Mouse (Mus musculus) liver, postnatal 0 days (tissue): ENCODE measurements at regions not wholly inside any gene's neighbourhood (a gene's known extent, or its start where the extent isn't known, plus 50 kb on each side); places are given as distances from the start of the nearest gene placed in this dataset.

ENCODE experiments used
- ATAC-seq: fragments of 200-750 bp; cut with Nextera tagmentation; 2 replicates; pipeline ENCODE4 v1.8.0; 2017; ENCODE audit warnings: mild to moderate bottlenecking, moderate library complexity
- DNase-seq: peaks from one replicate; pipeline ENCODE4 v3.0.0-alpha.2; 2016
- H3K27ac ChIP-seq: fragments of 300-500 bp; sonication (generic); 2 replicates; pipeline ENCODE4 v1.5.1; 2014; ENCODE audit warnings: antibody characterized with exemption, moderate library complexity, mild to moderate bottlenecking, low read depth
- H3K27me3 ChIP-seq: fragments of 300-500 bp; sonication (generic); 2 replicates; pipeline ENCODE4 v1.6.1; 2014; ENCODE audit warnings: low read length, control low read depth, mixed read lengths; ENCODE audit not compliant: insufficient read depth
- H3K36me3 ChIP-seq: fragments of 300-500 bp; sonication (generic); replicated peaks from 2 replicates; pipeline ENCODE4 v1.6.1; 2014; ENCODE audit warnings: mild to moderate bottlenecking, control low read depth, low read length, moderate library complexity, mixed read lengths; ENCODE audit not compliant: insufficient read depth
- H3K4me1 ChIP-seq: fragments of 300-500 bp; sonication (generic); 2 replicates; pipeline ENCODE4 v1.6.1; 2014; ENCODE audit warnings: antibody characterized with exemption, mild to moderate bottlenecking, control low read depth; ENCODE audit not compliant: insufficient read depth
- H3K4me2 ChIP-seq: fragments of 300-500 bp; sonication (generic); 2 replicates; pipeline ENCODE4 v1.6.1; 2014; ENCODE audit warnings: low read depth, mild to moderate bottlenecking, low read length, moderate library complexity, mixed read lengths
- H3K4me3 ChIP-seq: fragments of 300-500 bp; sonication (generic); 2 replicates; pipeline ENCODE4 v1.5.1; 2014; ENCODE audit warnings: low read depth, low read length
- H3K9ac ChIP-seq: fragments of 300-500 bp; sonication (generic); replicated peaks from 2 replicates; pipeline ENCODE4 v1.6.1; 2014; ENCODE audit warnings: mild to moderate bottlenecking, moderate library complexity
- H3K9me3 ChIP-seq: fragments of 300-500 bp; sonication (generic); 2 replicates; pipeline ENCODE4 v1.6.1; 2016; ENCODE audit warnings: mild to moderate bottlenecking, control low read depth, low read length, mixed read lengths
- CTCF ChIP-seq: sonication (generic); IDR thresholded peaks from 2 replicates; pipeline ENCODE4 v1.5.1; 2016; ENCODE audit warnings: antibody characterized with exemption, low read depth
- EP300 ChIP-seq: IDR thresholded peaks from 2 replicates; pipeline ENCODE4 v1.6.1; 2016; ENCODE audit warnings: antibody characterized with exemption, low read depth, mild to moderate bottlenecking
- WGBS: fragments of 180-500 bp; shearing (Covaris S2); extraction: QIAGEN DNeasy Blood & Tissue Kit; methylation state at CpG from one replicate; pipeline ENCODE4 v1.1.7; 2014; ENCODE audit not compliant: insufficient replicate concordance; 5-methylcytosine and 5-hydroxymethylcytosine counted together

DNA sequence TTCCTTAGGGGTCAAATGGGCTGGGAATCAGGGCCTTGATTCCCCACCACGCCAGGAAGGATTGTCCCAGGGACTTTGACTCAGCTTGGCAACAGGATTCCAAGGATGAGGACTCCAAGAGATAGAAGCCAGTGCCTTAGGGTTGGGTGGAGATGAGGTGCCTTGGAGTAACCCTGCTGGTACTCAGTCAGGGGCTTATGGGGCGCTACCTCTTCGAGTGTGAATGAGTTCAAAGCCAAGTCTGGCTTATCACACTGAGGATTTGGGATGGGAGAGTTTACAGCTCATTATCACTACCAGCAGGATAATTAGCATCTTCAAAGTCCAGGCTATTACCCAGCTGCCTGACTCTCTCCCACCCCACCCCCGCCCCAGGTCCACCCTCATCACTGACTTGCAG is 213.5 kb downstream of the Cdh26 start:
- DNase-seq (no peak), ATAC-seq (no peak)
- no peak overlapping the region for H3K4me3 ChIP-seq
- no peaks in the 10 kb centered on the region for H3K27me3 ChIP-seq
- H3K9me3 ChIP-seq: no peaks in the 10 kb centered on the region
- no peak overlapping the region for H3K4me2 ChIP-seq
- no peak overlapping the region for H3K9ac ChIP-seq
- H3K4me1 ChIP-seq: no peaks in the 10 kb centered on the region
- 41% methylated on average over 4 of the region's 4 CpGs for WGBS
- H3K27ac ChIP-seq: no peak overlapping the region
- H3K36me3 ChIP-seq: no peaks in the 10 kb centered on the region
- TF ChIP-seq EP300 (no peak), CTCF (no peak)

DNA sequence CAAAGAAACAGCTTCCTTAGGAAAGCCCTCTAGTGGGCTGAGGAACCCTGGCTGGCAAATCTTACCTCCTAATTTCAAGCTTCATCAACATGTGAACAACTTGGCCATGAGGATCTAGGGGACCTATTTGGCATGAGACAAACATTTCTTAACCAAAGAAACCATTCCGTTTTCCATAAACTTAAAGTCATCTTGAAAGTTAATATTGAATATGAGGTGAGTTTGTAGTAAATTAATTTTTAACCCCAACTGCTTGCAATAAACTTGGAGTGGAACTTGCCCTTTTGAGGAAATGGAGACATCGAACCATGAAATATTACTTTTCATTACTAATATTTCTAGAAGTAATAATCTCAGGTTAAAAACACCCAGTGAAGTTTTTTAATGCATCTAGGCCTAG is 229.7 kb downstream of the Cdh26 start:
- no peak for DNase-seq
- TF ChIP-seq EP300 (no peak), CTCF (no peak)
- Histone ChIP-seq H3K4me3 (no peak overlapping the region), H3K4me1 (no peaks in the 10 kb centered on the region), H3K9ac (no peak overlapping the region), H3K4me2 (no peak overlapping the region), H3K27ac (no peak overlapping the region), H3K9me3 (no peaks in the 10 kb centered on the region), H3K36me3 (no peaks in the 10 kb centered on the region), H3K27me3 (no peaks in the 10 kb centered on the region)
- no peak for ATAC-seq
- WGBS: 79% methylated on average over 2 of the region's 2 CpGs

DNA sequence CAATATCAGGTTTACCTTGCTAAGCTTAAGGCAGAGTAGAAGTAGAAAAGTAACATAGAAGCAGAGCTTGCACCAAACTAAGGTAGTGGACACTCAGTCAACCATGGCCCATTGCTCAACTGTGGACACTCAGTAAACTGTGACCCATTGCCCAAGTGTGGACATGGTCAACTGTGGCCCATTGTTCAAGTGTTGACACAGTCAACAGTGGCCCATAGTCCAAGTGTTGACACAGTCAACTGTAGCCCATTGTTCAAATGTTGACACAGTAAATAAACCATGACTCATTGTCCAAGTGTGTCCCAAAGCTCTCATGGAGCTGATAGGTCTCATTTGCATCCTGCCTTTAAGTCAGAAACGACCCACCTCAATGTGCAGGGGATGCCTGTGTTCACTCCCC is 232.1 kb downstream of the Cdh26 start:
- no peak overlapping the region for H3K27ac ChIP-seq
- H3K4me2 ChIP-seq: no peak overlapping the region
- no peak overlapping the region for H3K9ac ChIP-seq
- H3K36me3 ChIP-seq: no peaks in the 10 kb centered on the region
- TF ChIP-seq EP300: no peak
- no peak for TF ChIP-seq CTCF
- H3K9me3 ChIP-seq: no peaks in the 10 kb centered on the region
- H3K4me3 ChIP-seq: no peak overlapping the region
- WGBS: 44% methylated on average over 1 of the region's 1 CpGs
- ATAC-seq: peak; percentile 84
- DNase-seq: no peak
- H3K27me3 ChIP-seq: no peaks in the 10 kb centered on the region
- H3K4me1 ChIP-seq: no peaks in the 10 kb centered on the region

DNA sequence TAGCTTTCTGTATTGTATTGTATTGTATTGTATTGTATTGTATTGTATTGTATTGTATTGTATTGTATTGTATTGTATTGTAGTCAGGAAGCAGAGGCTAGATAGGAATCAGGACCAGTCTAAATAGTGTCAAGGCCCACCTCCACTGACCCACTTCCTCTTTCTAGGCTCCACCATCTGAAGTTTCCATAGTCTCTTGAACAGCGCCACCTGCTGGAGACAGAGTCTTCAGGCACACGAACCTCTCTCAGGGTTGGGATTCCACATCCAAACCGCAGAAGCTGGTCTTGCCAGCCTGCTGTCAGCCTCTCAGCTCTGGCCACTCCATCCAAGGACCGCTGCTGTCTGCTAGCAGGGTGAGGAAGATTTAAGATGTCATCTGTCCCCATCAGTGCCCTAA is 234.6 kb downstream of the Cdh26 start:
- no peak overlapping the region for H3K4me3 ChIP-seq
- H3K9ac ChIP-seq: no peak overlapping the region
- TF ChIP-seq EP300 (no peak), CTCF (peak; percentile 90)
- H3K4me2 ChIP-seq: no peak overlapping the region
- H3K4me1 ChIP-seq: no peaks in the 10 kb centered on the region
- no peaks in the 10 kb centered on the region for H3K27me3 ChIP-seq
- H3K9me3 ChIP-seq: no peaks in the 10 kb centered on the region
- H3K36me3 ChIP-seq: no peaks in the 10 kb centered on the region
- peak; percentile 53; the same call in 1 of the 2 replicates for ATAC-seq
- DNase-seq: peak; percentile 79
- H3K27ac ChIP-seq: no peak overlapping the region
- 6% methylated on average over 4 of the region's 4 CpGs for WGBS

DNA sequence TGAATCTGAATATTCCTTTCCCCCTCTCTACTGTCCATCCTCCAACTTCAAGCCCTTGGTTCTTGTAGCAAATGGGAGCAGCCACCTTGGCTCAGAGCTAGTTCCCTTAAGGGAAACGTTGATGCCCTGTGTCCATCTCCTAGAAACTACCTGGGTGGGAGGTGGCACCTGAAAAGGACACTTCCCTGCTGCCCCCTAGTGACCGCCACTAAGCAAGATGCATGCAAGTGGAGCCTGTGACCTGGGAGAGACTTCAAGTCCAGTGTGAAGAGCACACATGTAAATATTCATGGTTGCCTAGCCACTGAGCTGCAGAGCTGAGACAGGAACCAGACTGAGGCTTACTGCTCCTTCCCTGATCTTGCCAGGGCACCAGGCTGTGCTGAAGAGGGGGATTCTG is 238.1 kb downstream of the Cdh26 start:
- no peak for ATAC-seq
- peak; percentile 30 for DNase-seq
- Histone ChIP-seq H3K27ac (no peak overlapping the region), H3K4me3 (no peak overlapping the region), H3K4me1 (no peaks in the 10 kb centered on the region), H3K4me2 (no peak overlapping the region), H3K27me3 (no peaks in the 10 kb centered on the region), H3K36me3 (no peaks in the 10 kb centered on the region), H3K9me3 (no peaks in the 10 kb centered on the region), H3K9ac (no peak overlapping the region)
- 11% methylated on average over 2 of the region's 2 CpGs for WGBS
- TF ChIP-seq EP300 (no peak), CTCF (peak; percentile 56)

DNA sequence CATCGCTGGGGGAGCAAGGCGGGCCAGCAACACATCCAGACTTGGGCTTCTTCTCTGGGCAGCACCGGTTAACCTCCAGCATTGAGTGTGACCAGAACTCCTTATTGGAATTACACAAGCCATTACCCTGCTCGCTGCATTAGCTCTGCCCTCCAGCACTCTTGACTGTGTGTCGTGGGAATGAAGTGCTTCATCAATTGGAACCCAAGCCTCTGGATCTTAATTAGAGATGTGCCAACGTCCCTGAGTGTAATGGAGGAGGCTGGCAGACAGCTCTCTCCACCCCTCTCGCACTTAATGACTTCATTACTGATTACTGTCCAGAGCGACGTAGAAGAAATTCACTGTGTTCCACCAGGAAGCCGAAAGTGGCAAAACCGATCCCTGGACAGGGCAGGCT is 240.6 kb downstream of the Cdh26 start:
- no peak overlapping the region for H3K4me2 ChIP-seq
- 82% methylated on average over 11 of the region's 11 CpGs for WGBS
- TF ChIP-seq CTCF: no peak
- TF ChIP-seq EP300: no peak
- no peak for DNase-seq
- no peaks in the 10 kb centered on the region for H3K9me3 ChIP-seq
- H3K27me3 ChIP-seq: no peaks in the 10 kb centered on the region
- no peak overlapping the region for H3K9ac ChIP-seq
- no peaks in the 10 kb centered on the region for H3K36me3 ChIP-seq
- no peak for ATAC-seq
- H3K4me3 ChIP-seq: no peak overlapping the region
- no peak overlapping the region for H3K27ac ChIP-seq
- no peaks in the 10 kb centered on the region for H3K4me1 ChIP-seq

DNA sequence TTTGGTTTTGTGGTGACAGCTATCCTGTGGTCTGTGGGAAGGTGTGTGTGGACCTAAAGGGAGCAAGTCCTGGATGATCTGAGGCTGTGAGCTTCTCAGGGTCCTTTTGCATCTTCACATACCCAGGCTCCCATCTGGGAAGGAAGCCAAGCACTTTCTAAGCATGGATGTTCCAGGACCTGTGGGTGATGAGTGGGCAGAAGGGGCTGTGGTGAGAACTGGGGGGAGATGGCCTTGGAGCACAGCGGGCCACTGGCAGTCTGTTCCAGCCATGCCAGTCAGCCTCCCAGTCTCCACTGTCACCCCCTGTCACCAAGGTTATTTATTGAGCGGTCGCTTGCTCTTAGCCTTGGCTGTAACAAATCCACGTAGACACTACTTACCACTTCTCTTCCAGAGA is 243.3 kb downstream of the Cdh26 start:
- WGBS: 84% methylated on average over 4 of the region's 4 CpGs
- no peaks in the 10 kb centered on the region for H3K27me3 ChIP-seq
- TF ChIP-seq CTCF (no peak), EP300 (no peak)
- H3K4me1 ChIP-seq: peaks cover 9% of the 10 kb centered on the region
- no peaks in the 10 kb centered on the region for H3K9me3 ChIP-seq
- no peak overlapping the region for H3K4me2 ChIP-seq
- no peak for ATAC-seq
- H3K4me3 ChIP-seq: no peak overlapping the region
- DNase-seq: no peak
- no peak overlapping the region for H3K9ac ChIP-seq
- H3K36me3 ChIP-seq: no peaks in the 10 kb centered on the region
- no peak overlapping the region for H3K27ac ChIP-seq
